Mouse (Mus musculus) mesoderm, embryonic 11.5 days (tissue): ENCODE data around the gene Exd2.

Experiments used
- DNase-seq: peaks from one replicate; pipeline ENCODE4 v3.0.0-alpha.2; 2012; ENCODE audit warnings: low read depth, low spot score

The Exd2 gene

DNA sequence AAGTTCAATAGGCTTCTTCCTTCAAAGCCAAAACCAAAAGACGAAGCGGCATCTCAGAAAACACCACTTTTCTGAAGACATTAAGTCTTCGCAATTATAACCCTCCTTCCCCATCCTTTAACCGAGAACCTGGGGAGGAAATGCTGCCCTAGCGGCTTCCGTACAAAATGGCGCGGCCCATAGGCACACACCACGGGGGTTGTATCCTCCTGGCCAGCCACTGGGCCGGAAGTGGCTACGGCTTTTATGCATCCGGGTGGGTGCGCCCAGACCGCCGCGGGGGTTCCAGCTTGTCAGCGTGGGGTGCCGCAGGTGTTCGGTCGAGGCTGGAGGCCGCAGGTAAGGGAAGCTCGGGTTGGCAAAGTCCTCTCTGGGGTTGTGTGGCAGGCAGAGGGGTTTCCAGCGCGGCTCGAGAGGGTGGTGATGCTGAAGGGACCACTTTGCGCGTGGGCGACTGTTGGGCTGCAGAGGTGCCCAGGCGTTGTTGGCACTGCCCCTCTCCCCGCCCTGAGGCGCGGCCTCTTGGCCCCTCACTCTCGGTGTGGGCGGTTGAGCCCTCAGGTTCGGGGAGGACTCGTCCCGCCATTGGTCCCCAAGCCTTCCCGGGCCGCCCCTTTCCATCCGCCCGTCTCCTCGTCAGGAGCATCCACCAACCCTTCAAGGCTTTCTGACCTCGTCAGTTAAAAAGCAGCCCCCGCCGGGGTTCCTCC lies at the start of gene Exd2:
TSS of gene Exd2 (plus strand) at position 154 of the 710 bp plus-strand sequence.
- peak; percentile 84 for DNase-seq

- no peak for DNase-seq
Observed at GRCm38 (mm10) chr12:80415100-80415499, 47.8 kb upstream of the Exd2 start.

- DNase-seq: no peak
Observed at GRCm38 (mm10) chr12:80427683-80428082, 35.2 kb upstream of the Exd2 start.

DNA sequence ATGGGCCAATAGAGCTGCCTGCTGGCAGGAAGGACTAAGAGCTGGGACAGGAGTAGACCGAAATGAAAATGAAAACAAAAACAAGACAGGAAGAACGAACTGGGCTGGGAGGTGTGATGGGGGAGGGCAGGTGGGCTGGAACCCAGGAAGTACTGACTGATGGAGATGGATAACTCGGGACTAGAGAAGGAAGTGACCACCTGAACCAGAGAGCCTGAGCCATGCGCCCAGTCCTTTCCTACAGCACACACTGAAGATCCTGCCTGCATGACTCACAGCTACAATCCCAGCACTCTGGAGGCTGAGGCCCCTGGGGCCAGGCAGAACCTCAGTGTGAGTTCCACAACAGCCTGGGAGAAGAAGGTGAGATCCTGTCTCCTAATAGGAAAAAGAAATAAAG lies 29.6 kb upstream of the Exd2 start:
- DNase-seq: no peak

- peak; percentile 4 for DNase-seq
Observed at GRCm38 (mm10) chr12:80434601-80434960, 28.3 kb upstream of the Exd2 start.

- DNase-seq: peak; percentile 80
Observed at GRCm38 (mm10) chr12:80434961-80435691, 27.8 kb upstream of the Exd2 start.

GRCm38 (mm10) chr12:80435887-80436286 lies 27.0 kb upstream of the Exd2 start:
- peak; percentile 44 for DNase-seq

- peak; percentile 83 for DNase-seq
Observed at GRCm38 (mm10) chr12:80436336-80436976, 26.4 kb upstream of the Exd2 start, which contains the start of gene Dcaf5. Gene Dcaf5 (minus strand): TSS chr12:80436601.

DNA sequence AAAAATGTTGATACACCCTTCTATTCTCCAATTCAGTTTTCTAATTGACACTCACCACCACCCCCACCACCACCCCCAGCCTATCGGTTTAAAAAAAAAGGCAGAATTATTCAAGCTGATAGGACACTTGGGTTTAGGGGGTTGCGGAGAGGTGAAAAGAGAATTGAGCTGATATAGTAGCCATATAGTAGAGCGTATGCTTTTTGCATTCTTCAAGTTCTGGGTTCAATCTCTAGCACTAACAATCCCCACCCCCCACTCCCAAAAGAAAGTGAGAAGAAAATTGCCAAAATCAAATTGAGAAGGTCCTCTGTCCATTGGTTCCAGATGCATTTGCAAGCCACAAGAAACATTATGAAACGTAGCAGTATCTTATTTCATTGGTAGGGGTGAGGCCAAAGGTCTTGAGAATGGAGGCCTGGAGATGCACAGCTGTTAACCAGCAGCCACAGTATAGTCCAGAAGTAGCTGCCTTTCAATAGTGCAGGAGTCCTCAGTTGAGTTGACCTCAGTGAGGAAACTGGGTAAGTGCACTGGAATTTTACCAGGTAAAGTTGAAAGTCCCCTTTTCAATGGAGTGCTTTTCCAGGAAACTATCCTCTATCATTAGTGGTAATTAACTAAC lies 25.7 kb upstream of the Exd2 start:
- peak; percentile 18 for DNase-seq

GRCm38 (mm10) chr12:80440957-80441356 lies 21.9 kb upstream of the Exd2 start:
- peak; percentile 13 for DNase-seq

- DNase-seq: no peak
Observed at GRCm38 (mm10) chr12:80444525-80445109, 18.3 kb upstream of the Exd2 start.

DNA sequence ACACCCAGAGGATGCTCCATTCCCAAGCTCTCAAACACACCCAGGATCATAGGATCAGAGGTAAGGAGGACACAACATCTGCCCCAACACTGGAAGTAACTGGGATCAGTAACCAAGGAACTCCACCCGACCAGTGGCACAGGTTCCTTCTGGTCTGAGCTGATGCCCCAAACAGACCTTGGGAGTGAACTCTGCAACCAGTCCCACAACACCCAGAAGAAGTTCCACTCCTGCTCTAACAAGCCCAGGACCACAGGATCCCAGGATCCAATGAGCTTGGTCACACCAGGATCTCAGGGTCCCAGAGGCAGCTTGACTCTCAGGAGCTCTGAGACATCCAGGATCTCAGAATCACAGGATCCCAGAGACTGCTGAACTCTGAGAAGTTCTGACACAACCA lies 9.4 kb upstream of the Exd2 start:
- DNase-seq: no peak

- peak; percentile 2 for DNase-seq
Observed at GRCm38 (mm10) chr12:80458033-80458432, 4.9 kb upstream of the Exd2 start.

- DNase-seq: peak; percentile 46
Observed at GRCm38 (mm10) chr12:80462292-80462896, 501 bp upstream of the Exd2 start.

- no peak for DNase-seq
Observed at GRCm38 (mm10) chr12:80463666-80464269, 873 bp downstream of the Exd2 start.

DNA sequence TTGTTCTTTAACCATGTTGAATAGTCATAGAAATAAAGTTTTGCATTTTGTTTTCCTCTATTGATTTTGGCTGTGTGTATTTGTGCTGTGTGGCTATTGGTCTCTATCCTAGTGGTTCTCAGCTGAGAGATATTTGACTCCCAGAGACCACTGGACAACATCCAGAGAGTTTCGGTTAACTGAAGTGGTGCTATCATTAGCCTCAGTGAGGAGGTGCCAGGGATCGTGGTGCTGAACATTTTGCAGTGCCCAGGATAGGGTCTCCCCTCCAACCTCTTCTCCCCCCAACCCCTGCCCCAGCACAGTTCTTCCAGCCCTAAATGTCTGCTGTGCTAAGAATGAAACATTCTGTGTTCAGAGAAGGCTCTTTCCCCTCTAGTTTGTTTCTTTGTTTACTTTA lies 7.3 kb downstream of the Exd2 start:
- DNase-seq: no peak

GRCm38 (mm10) chr12:80471926-80472325 lies 9.0 kb downstream of the Exd2 start:
- no peak for DNase-seq

GRCm38 (mm10) chr12:80473731-80474130 lies 10.8 kb downstream of the Exd2 start:
- no peak for DNase-seq

- no peak for DNase-seq
Observed at GRCm38 (mm10) chr12:80479986-80480385, 17.1 kb downstream of the Exd2 start.

GRCm38 (mm10) chr12:80483397-80483796 lies 20.5 kb downstream of the Exd2 start:
- no peak for DNase-seq

DNA sequence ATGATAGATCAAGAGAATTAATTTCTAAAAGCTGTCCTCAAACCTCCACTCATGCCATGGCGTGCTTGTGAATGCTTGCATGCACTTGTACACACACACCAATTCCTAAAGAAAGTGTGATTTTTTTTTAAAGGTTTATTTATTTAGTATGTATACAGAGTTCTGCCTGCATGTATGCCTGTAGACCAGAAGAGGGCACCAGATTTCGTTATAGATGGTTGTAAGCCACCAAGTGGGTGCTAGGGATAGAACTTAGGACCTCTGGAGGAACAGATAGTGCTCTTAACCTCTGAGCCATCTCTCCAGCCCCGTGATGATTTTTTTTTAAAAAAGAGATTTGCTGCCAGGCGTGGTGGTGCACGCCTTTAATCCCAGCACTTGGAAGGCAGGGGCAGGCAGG lies 30.4 kb downstream of the Exd2 start:
- no peak for DNase-seq
